Mouse (Mus musculus) splenic B cell, adult 2 months (primary cell): ENCODE results near the gene Gm5460.

Source experiments
- DNase-seq: peaks from one replicate; pipeline ENCODE4 v3.0.0-alpha.2; 2011; ENCODE audit warnings: low read depth, low spot score
- H3K27me3 ChIP-seq: 2 replicates; pipeline ENCODE4 v1.6.1; 2012; ENCODE audit warnings: mild to moderate bottlenecking, low read length, moderate library complexity, mixed read lengths; ENCODE audit not compliant: control insufficient read depth, poor library complexity, insufficient read depth, severe bottlenecking
- H3K36me3 ChIP-seq: 2 replicates; pipeline ENCODE4 v1.6.1; 2012; ENCODE audit warnings: mild to moderate bottlenecking, low read length, moderate library complexity, mixed read lengths; ENCODE audit not compliant: control insufficient read depth, poor library complexity, insufficient read depth, severe bottlenecking

The Gm5460 gene

GRCm38 (mm10) chr14:34016381-34016780 lies at the start of gene Gm5460:
Gene Gm5460, plus strand, starts transcription at chr14:34016758.
- no peaks in the 10 kb centered on the region for H3K36me3 ChIP-seq
- DNase-seq = no peak
- no peaks in the 10 kb centered on the region for H3K27me3 ChIP-seq

GRCm38 (mm10) chr14:33972679-33973078 lies 43.9 kb upstream of the Gm5460 start:
- H3K27me3 ChIP-seq = no peaks in the 10 kb centered on the region
- no peaks in the 10 kb centered on the region for H3K36me3 ChIP-seq
- no peak for DNase-seq

- no peak for DNase-seq
- Histone ChIP-seq H3K36me3 (no peaks in the 10 kb centered on the region), H3K27me3 (no peaks in the 10 kb centered on the region)
Measured at GRCm38 (mm10) chr14:33974752-33975151, 41.8 kb upstream of the Gm5460 start.

DNA sequence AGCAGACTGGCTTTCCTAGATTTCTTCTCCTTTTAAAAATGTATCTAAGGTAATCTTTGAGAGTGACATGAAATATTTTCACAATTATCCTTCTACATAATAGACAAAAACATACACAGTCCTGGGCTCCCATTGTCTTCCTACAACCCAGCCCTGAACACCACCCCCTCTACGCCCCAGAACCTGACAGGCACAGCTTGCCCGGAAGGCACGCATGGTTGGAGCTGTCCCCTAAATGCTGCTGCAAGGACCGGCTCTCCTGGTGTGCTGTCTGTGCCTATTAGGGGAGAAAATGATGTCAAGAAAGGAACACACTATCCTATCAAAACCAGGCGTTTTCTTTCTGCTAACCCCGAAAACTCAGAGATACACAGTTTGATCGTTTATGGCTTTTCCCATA lies 38.8 kb upstream of the Gm5460 start:
- Histone ChIP-seq H3K36me3 (no peaks in the 10 kb centered on the region), H3K27me3 (no peaks in the 10 kb centered on the region)
- no peak for DNase-seq

DNA sequence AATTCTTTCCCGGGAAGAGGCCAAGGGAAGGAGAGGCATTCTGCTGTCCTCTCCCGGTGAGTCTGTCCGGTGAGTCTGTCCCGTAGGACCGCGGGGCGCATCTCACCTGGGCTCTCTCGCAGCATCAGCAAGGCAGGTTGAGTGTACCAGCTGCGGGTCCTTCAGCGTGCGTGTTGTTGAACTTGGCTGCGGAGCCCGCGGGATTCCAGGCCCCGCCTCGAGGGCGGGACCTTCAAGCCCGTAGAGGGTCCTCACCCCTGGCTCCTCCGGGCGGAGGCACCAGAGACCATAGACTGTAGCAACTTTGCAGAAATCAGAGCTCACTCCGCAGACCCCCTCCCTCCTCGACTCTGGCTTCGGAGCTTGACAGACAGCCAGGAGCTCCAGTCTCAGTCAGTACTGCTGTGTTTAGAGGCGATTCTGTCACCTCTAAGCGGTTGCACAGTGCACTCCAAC lies 37.9 kb upstream of the Gm5460 start, which contains the start of gene Zfp488:
Gene Zfp488, minus strand, starts transcription at position 161 of the 456 bp plus-strand sequence.
- DNase-seq = no peak

GRCm38 (mm10) chr14:33989201-33989600 lies 27.4 kb upstream of the Gm5460 start:
- no peaks in the 10 kb centered on the region for H3K27me3 ChIP-seq
- DNase-seq = no peak
- no peaks in the 10 kb centered on the region for H3K36me3 ChIP-seq

More for the DNA sequence above, 37.9 kb upstream of the Gm5460 start, which contains the start of gene Zfp488:
- Histone ChIP-seq H3K36me3 (no peaks in the 10 kb centered on the region), H3K27me3 (no peaks in the 10 kb centered on the region)

DNA sequence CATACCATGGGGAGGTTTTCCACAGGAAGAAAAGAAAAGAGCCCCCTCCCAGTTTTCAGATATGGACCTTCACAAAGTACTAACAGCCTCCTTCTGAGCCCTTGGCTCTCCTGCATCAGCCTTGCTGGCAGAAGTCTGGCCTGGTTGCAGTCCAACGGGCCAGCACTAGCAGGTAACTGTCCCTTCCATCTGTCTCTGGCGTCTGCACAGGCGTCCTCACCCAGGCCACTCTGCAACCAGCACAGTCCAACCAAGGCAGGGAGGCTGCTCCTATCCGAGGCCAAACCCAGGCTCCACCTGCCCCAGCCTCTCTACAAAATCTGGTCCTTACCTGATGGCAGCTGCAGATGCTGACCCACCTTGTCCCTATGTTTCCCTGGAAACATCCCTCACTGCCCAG lies 24.6 kb upstream of the Gm5460 start:
- Histone ChIP-seq H3K27me3 (no peaks in the 10 kb centered on the region), H3K36me3 (no peaks in the 10 kb centered on the region)
- no peak for DNase-seq

- DNase-seq = no peak
- H3K36me3 ChIP-seq = no peaks in the 10 kb centered on the region
- no peaks in the 10 kb centered on the region for H3K27me3 ChIP-seq
Measured at GRCm38 (mm10) chr14:33993051-33993450, 23.5 kb upstream of the Gm5460 start.

- Histone ChIP-seq H3K27me3 (no peaks in the 10 kb centered on the region), H3K36me3 (no peaks in the 10 kb centered on the region)
- DNase-seq = no peak
Measured at GRCm38 (mm10) chr14:33993521-33994289, 22.9 kb upstream of the Gm5460 start.

DNA sequence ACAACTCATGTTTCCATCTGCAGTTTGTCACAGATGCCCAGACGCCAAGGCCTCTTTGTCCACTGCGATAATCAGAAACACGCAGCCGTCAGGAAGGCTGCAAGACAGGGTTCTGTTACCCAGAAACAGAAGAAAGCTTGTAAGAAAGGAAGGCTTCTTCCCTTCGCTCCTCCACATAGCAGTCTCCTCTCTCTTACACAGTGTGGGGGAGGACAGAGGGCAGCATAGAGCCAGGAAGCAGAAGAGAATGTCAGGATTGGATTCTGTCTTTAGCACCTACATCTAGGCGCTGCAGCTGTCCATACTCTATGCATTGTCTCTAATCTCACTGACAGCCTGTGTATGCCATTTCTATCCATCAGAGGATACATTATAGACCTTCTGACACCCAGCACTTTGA lies 19.1 kb upstream of the Gm5460 start:
- H3K36me3 ChIP-seq = no peaks in the 10 kb centered on the region
- DNase-seq = no peak
- no peaks in the 10 kb centered on the region for H3K27me3 ChIP-seq

- DNase-seq = no peak
- no peaks in the 10 kb centered on the region for H3K36me3 ChIP-seq
- no peaks in the 10 kb centered on the region for H3K27me3 ChIP-seq
Measured at GRCm38 (mm10) chr14:34000076-34000475, 16.5 kb upstream of the Gm5460 start.

- Histone ChIP-seq H3K27me3 (no peaks in the 10 kb centered on the region), H3K36me3 (no peaks in the 10 kb centered on the region)
- no peak for DNase-seq
Measured at GRCm38 (mm10) chr14:34001445-34001844, 15.1 kb upstream of the Gm5460 start.

DNA sequence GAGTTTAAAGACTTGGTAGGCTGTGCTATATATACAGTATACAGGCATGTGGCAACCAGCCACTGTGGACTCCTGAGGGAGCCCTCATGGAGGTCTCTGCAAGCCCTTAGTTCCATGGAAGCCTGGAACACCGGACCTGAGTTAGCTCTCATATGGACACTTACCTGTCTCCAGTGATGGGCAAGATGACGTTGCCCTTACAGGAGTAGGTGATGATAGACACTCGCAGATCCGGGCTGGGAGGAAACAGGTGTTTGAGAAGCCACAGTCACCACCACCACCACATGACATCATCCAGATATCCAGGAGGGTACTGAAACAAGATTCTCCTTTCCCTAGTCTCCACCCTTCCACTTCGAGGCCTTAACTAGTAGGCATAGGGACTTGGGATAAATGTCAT lies 14.2 kb upstream of the Gm5460 start:
- no peaks in the 10 kb centered on the region for H3K27me3 ChIP-seq
- H3K36me3 ChIP-seq = no peaks in the 10 kb centered on the region
- DNase-seq = no peak

DNA sequence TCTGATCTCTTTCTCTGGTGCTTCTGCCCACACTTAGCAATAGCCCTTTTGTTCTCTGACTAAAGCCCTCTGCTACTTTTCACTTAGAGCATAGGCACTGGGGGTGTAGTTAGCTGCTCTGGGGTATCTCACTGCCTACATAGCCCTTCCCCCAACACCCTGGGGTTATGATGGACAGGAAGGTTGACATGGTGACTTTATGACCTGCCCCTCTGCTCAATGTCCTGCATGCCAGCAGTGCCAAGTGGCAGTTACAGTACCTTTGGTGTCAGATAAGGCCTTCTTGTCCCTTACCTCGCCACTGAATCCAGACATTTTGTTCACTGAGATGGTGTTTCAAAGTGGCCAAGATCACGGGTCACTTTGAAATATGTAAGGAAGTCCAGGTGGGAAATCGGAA lies 1.5 kb upstream of the Gm5460 start, which contains the start of gene Gm30083:
Gene Gm30083, minus strand, starts transcription at position 120 of the 400 bp plus-strand sequence.
- Histone ChIP-seq H3K27me3 (no peaks in the 10 kb centered on the region), H3K36me3 (no peaks in the 10 kb centered on the region)
- DNase-seq = no peak

DNA sequence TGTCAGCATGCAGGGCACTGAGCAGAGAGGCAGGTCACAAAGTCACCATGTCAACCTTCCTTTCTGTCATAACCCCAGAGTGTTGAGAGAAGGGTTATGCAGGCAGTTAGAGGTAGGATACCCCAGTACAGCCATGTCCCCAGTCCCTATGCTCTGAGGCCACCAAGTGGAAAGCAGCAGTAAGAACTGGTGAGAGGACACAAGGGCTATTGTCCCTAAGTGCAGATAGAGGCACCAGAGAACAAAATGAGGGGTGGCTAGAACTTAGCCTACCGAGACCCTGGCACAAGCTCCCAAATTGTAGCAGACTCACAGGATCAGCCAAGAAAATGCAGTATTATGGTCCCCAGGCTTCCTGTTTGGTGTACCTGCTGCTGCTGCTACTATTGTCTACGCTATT lies 380 bp downstream of the Gm5460 start:
- Histone ChIP-seq H3K27me3 (no peaks in the 10 kb centered on the region), H3K36me3 (no peaks in the 10 kb centered on the region)
- DNase-seq = no peak

DNA sequence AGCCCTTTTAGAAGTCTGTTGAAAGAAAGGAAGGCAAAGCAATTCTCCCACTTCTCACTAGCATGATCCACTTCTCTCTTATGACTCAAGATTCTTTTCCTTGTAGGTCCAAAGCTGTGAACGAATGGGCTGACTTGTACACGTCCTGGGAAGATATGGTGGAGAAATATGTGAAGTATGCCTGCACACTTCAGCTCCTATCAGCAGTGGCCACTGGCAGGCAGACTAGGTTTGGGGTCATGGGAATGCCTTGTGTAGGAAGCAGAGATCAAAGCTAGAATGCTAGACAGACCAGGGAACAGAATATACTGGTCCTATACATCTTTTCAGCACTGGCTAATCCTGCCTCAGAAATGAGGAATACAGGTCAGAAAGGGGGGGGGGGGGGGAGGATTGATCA lies 10.2 kb downstream of the Gm5460 start:
- no peak for DNase-seq
- Histone ChIP-seq H3K27me3 (no peaks in the 10 kb centered on the region), H3K36me3 (no peaks in the 10 kb centered on the region)
